Mouse (Mus musculus) ES-Bruce4 (cell line): ENCODE results near the gene Hmcn2. TPM values are rescaled to one million over a fixed set of nuclear protein-coding genes. Genes with fewer than 3 reads are reported as not detected.

Experiments used
- H3K27ac ChIP-seq: 2 replicates; pipeline ENCODE4 v1.5.1; 2012; ENCODE audit warnings: low read length, inconsistent platforms; ENCODE audit not compliant: insufficient read depth
- H3K27me3 ChIP-seq: 2 replicates; pipeline ENCODE4 v1.6.1; 2012; ENCODE audit warnings: mild to moderate bottlenecking, low read length, inconsistent platforms; ENCODE audit not compliant: control insufficient read depth, poor library complexity, insufficient read depth, severe bottlenecking
- H3K36me3 ChIP-seq: 2 replicates; pipeline ENCODE4 v1.6.1; 2012; ENCODE audit warnings: inconsistent platforms, mild to moderate bottlenecking, low read length, moderate library complexity; ENCODE audit not compliant: control insufficient read depth, poor library complexity, insufficient read depth, severe bottlenecking
- H3K4me1 ChIP-seq: one replicate; pipeline ENCODE4 v1.8.1; 2011; ENCODE audit warnings: low read length; ENCODE audit not compliant: control insufficient read depth, insufficient read depth
- H3K4me3 ChIP-seq: 2 replicates; pipeline ENCODE4 v1.5.1; 2011; ENCODE audit warnings: low read depth, mild to moderate bottlenecking, low read length
- H3K9ac ChIP-seq: 2 replicates; pipeline ENCODE4 v1.6.1; 2012; ENCODE audit warnings: low read depth, mild to moderate bottlenecking, inconsistent platforms; ENCODE audit not compliant: poor library complexity, severe bottlenecking
- H3K9me3 ChIP-seq: replicated peaks from 2 replicates; pipeline ENCODE4 v1.6.1; 2012; ENCODE audit warnings: mild to moderate bottlenecking, low read length, inconsistent platforms; ENCODE audit not compliant: control insufficient read depth, poor library complexity, insufficient read depth, severe bottlenecking
- CTCF ChIP-seq: IDR thresholded peaks from one replicate; pipeline ENCODE4 v1.8.1; 2011; ENCODE audit warnings: low read depth, low read length
- EP300 ChIP-seq: IDR thresholded peaks from 2 replicates; pipeline ENCODE4 v1.6.1; 2011; ENCODE audit warnings: low read depth, low read length; ENCODE audit not compliant: insufficient read depth
- POLR2A ChIP-seq: IDR thresholded peaks from one replicate; pipeline ENCODE4 v1.8.1; 2011; ENCODE audit warnings: low read length; ENCODE audit not compliant: insufficient read depth
- polyA plus RNA-seq: library from polyadenylated mRNA; stranded (reverse); fragments of >200 nt; gene quantifications from 2 replicates; pipeline ENCODE4 v1.2.4, GENCODE M21; 2011; ENCODE audit warnings: low read depth; ENCODE audit not compliant: missing spikeins, insufficient read depth, insufficient read length

Gene Hmcn2
- polyA plus RNA-seq, 1 experiment: 2.9 TPM

DNA sequence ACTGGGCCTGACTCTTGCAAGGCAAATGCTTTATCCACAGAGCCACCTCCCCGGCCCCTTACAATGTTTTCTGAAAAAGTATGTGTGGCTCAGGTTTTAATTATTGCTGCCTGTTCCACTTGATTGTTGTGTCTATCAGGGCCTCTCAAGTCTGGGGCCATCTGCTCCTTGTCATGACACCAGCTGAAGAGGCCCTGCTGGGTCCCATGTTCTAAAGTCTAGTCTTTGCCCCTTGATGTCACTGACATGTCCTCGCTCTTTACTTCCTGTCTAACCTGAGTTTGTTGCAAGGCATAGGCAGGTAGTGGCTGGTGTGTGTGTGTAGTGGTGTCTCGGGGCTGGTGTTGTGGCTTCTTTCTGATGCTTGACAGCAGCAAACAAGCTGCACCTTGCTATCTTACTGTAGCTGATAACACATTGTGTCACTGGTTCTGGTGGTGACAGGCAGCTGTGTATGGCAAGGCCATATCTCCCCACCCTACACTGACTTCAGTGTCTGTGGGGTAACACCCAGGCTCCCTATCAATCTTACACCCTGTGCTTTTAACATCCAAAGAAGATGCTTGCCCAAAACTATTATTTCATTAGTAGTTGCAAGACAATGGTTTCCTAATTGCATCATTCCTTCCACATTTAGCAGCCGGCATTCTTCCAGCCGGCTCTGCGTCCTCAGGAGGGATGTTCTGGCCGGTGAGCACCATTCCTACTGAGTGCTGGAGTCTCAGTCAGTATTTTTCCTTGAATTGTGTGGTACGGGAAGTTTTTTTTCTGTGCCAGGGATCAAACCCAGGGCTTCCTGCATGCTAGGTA is 27.7 kb downstream of the Hmcn2 start:
- Histone ChIP-seq H3K36me3 (no peaks in the 10 kb centered on the region), H3K4me3 (no peak overlapping the region), H3K9me3 (no peaks in the 10 kb centered on the region), H3K4me1 (no peaks in the 10 kb centered on the region), H3K9ac (no peak overlapping the region), H3K27ac (no peak overlapping the region), H3K27me3 (no peaks in the 10 kb centered on the region)
- no peak for TF ChIP-seq EP300
- TF ChIP-seq CTCF: no peak
- no peak for TF ChIP-seq POLR2A

DNA sequence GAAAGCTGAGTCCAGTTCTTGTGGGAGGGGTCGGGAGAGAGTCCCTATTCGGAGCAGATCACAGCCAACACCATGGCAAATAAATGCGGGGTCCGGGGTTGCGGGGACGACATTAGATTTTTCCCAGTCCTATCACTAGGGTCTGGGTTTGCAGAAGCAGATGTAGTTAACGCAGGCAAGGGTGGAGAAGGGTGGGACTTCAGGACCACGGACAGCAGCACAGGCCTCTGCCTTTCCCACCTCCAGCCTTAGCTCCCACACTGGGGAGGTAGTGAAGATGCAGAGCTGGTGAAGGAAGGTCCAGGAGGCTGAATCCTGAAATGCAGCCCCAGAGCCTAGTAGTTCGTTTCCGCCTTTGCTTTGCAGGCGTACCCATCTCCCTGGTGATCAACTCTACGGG is 31.9 kb downstream of the Hmcn2 start:
- TF ChIP-seq POLR2A: no peak
- TF ChIP-seq EP300: no peak
- TF ChIP-seq CTCF: no peak
- H3K9ac ChIP-seq: no peak overlapping the region
- no peaks in the 10 kb centered on the region for H3K36me3 ChIP-seq
- no peaks in the 10 kb centered on the region for H3K9me3 ChIP-seq
- H3K27me3 ChIP-seq: no peaks in the 10 kb centered on the region
- H3K4me3 ChIP-seq: no peak overlapping the region
- no peaks in the 10 kb centered on the region for H3K4me1 ChIP-seq
- no peak overlapping the region for H3K27ac ChIP-seq

DNA sequence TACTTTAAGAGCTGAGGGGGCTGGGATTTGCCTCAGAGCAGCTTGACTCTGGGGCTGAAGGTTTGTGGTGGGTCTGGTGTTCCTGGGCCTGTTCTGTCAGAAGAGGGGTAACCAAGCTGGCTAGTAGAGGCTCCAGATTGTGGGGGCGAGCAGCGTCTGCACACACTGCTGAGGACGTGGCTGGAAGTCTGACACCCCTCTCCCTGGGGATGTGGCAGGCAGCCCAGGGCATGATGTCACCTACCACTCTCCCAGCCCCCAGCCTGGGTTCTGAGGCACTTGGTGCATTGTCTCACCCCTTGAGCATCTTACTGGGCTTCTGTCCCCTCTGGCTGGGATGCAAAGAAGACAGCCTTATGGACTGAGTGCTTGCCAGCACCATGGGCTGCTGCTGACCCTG is 34.2 kb downstream of the Hmcn2 start:
- H3K36me3 ChIP-seq: no peaks in the 10 kb centered on the region
- TF ChIP-seq EP300: no peak
- TF ChIP-seq POLR2A: no peak
- no peak overlapping the region for H3K27ac ChIP-seq
- no peaks in the 10 kb centered on the region for H3K27me3 ChIP-seq
- H3K9me3 ChIP-seq: no peaks in the 10 kb centered on the region
- H3K4me1 ChIP-seq: no peaks in the 10 kb centered on the region
- H3K9ac ChIP-seq: no peak overlapping the region
- H3K4me3 ChIP-seq: no peak overlapping the region

DNA sequence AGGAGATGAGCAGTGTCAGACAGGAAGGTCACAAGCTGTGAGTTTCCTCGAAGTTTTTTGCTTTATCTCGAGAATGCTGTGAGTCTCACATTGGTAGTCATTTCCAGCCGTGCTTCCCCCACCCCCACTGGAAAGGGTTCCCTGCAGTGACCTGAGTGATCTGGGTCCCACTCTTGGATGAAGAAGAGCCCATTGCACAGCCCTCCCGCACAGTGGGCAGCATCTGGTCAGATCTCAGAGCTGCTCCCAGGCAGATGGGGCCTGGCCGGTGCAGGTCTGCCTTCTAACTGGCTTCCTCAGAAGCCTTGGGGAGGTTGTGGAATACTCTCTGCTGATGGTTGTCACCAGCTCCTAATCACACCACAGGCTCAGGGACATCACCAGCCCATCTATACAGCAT is 34.6 kb downstream of the Hmcn2 start:
- Histone ChIP-seq H3K36me3 (no peaks in the 10 kb centered on the region), H3K9me3 (no peaks in the 10 kb centered on the region), H3K27me3 (no peaks in the 10 kb centered on the region), H3K9ac (no peak overlapping the region), H3K4me1 (no peaks in the 10 kb centered on the region), H3K4me3 (no peak overlapping the region), H3K27ac (no peak overlapping the region)
- TF ChIP-seq CTCF (no peak), EP300 (no peak), POLR2A (no peak)

DNA sequence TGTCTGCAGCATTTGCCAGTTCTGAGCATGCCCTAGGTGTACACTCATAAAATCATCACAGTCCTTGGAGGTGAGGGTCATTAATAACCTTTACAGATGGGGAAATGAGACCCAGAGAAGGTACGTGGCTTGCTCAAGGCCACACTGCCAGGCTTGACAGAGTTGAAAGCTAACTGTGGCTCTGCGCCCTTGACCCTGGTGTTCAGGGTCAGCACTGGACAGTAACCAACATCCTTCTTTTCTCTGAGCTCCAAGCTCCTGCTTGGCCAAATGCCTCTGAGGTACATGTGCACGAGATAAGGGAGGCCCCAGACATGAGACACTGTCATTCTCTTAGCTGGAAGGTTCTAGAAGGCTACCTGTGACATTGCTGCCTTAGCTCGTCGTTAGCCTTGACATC is 42.6 kb downstream of the Hmcn2 start:
- H3K36me3 ChIP-seq: no peaks in the 10 kb centered on the region
- H3K9ac ChIP-seq: no peak overlapping the region
- no peaks in the 10 kb centered on the region for H3K4me1 ChIP-seq
- H3K4me3 ChIP-seq: no peak overlapping the region
- no peak overlapping the region for H3K27ac ChIP-seq
- H3K9me3 ChIP-seq: no peaks in the 10 kb centered on the region
- TF ChIP-seq EP300 (no peak), CTCF (no peak), POLR2A (no peak)
- no peaks in the 10 kb centered on the region for H3K27me3 ChIP-seq

DNA sequence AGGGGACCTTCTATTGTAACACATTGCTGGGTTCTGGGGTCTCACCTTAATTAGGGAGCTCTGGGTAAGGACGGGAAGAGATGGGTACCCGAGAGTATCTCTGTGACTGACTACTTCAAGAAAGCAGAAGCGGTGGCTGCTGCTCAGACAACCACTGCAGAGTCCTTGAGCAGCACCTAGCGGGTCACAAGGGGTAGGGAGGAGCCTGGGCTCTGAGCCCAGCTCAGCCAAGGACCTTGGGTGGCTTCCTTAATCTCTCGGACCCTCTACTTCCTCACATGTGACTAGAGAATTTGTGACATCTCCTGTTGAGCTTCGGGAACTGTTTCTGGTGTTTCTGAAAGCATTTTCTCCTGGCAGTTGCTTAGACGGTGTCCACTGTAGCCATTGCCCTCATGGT is 45.1 kb downstream of the Hmcn2 start:
- H3K4me1 ChIP-seq: no peaks in the 10 kb centered on the region
- no peak overlapping the region for H3K4me3 ChIP-seq
- no peaks in the 10 kb centered on the region for H3K27me3 ChIP-seq
- H3K9me3 ChIP-seq: no peaks in the 10 kb centered on the region
- H3K36me3 ChIP-seq: no peaks in the 10 kb centered on the region
- H3K27ac ChIP-seq: no peak overlapping the region
- no peak overlapping the region for H3K9ac ChIP-seq
- no peak for TF ChIP-seq EP300
